Mouse (Mus musculus): ENCODE measurements around the gene Nat8f5. TPM values are rescaled to one million over a fixed set of nuclear protein-coding genes. Genes with fewer than 3 reads are reported as not detected.
"Not testable (repeated sequence)": the region's sequence is repeated elsewhere in the genome, so short reads cannot be mapped to it uniquely, and the experiment has no call there.

The Nat8f5 gene
- polyA plus RNA-seq, 1 experiment from 2014 or later = not detected

- Histone ChIP-seq H3K4me3 (replicated peaks; ENCODE audit: low read depth, low read length) (no peak overlapping the region), H3K36me3 (ENCODE audit: control insufficient read depth, insufficient read depth, low read length) (no peaks in the 10 kb centered on the region), H3K9ac (replicated peaks; ENCODE audit: low read length) (no peak overlapping the region), H3K27me3 (ENCODE audit: control insufficient read depth, insufficient read depth, low read length) (no peaks in the 10 kb centered on the region), H3K27ac (replicated peaks; ENCODE audit: low read depth, low read length) (no peak overlapping the region), H3K4me2 (ENCODE audit: low read length) (no peak overlapping the region), H3K9me3 (ENCODE audit: control insufficient read depth, low read length) (no peaks in the 10 kb centered on the region), H3K4me1 (ENCODE audit: control insufficient read depth, insufficient read depth, low read length) (no peaks in the 10 kb centered on the region)
- ATAC-seq (ENCODE audit: low FRiP score, low TSS enrichment) (no peak), DNase-seq (no peak)
- WGBS = 89% methylated on average over 3 of the region's 3 CpGs
These were observed 41.8 kb upstream of the Nat8f5 start for GRCm38 (mm10) chr6:85862565-85862964.

DNA sequence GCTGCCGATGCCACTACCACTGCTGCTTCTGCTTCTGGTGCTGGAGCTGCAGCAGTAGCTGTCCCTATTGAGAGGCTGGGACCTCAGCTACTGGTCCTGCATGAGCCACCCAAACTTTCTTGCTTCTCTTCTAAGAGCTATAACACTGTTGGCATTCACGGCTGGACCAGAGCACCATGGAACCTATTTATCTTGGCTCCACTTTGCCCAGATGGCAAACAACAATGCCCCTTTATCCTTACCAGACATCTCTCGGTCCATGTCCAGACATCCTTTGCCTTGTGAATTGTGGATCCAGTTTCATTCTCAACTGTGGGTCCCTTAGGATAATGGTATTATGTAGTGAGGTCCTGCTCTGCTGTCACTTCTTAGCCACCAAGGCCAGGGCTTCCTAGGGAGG is 40.5 kb upstream of the Nat8f5 start:
- no peaks in the 10 kb centered on the region for H3K4me1 ChIP-seq (ENCODE audit: control insufficient read depth, insufficient read depth, low read length)
- WGBS = 88% methylated on average over 3 of the region's 3 CpGs
- no peak for ATAC-seq (ENCODE audit: low FRiP score, low TSS enrichment)

DNA sequence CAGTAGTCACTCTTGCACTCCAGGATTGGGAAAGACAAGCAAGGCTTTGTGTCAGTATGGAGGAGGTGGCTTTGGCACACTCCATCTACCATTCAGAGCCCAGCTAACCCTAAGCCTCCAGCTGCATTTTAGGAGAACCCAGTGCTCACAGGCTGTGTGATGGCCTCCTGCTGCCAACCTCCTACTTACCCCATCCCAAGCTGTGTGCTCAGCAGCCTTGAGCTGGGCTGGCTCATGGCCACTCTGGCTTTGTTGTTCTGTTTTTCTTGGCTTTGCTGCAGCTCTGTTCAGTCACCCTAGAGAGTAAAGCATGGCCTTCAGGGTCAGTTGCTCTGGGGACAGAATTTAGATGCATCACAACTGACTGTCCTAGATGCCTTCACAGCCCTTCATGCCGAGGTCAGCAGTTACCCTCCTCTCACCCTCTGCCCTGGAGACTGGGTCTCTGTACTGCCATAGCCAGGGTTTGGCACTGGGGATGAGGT is 35.5 kb upstream of the Nat8f5 start:
- H3K9me3 ChIP-seq (ENCODE audit: control insufficient read depth, low read length) = no peaks in the 10 kb centered on the region
- 75% methylated on average over 1 of the region's 1 CpGs for WGBS
- no peak overlapping the region for H3K4me2 ChIP-seq (ENCODE audit: low read length)
- DNase-seq (peak; percentile 25), ATAC-seq (ENCODE audit: low FRiP score, low TSS enrichment) (peak; percentile 17; the same call in 1 of the 2 replicates)
- no peak overlapping the region for H3K4me3 ChIP-seq (replicated peaks; ENCODE audit: low read depth, low read length)
- no peaks in the 10 kb centered on the region for H3K36me3 ChIP-seq (ENCODE audit: control insufficient read depth, insufficient read depth, low read length)
- no peaks in the 10 kb centered on the region for H3K27me3 ChIP-seq (ENCODE audit: control insufficient read depth, insufficient read depth, low read length)
- H3K9ac ChIP-seq (replicated peaks; ENCODE audit: low read length) = no peak overlapping the region
- no peaks in the 10 kb centered on the region for H3K4me1 ChIP-seq (ENCODE audit: control insufficient read depth, insufficient read depth, low read length)
- H3K27ac ChIP-seq (replicated peaks; ENCODE audit: low read depth, low read length) = no peak overlapping the region

More for the DNA sequence above, 40.5 kb upstream of the Nat8f5 start:
- H3K4me3 ChIP-seq (replicated peaks; ENCODE audit: low read depth, low read length) = no peak overlapping the region
- no peak overlapping the region for H3K27ac ChIP-seq (replicated peaks; ENCODE audit: low read depth, low read length)
- H3K36me3 ChIP-seq (ENCODE audit: control insufficient read depth, insufficient read depth, low read length) = no peaks in the 10 kb centered on the region
- no peak for DNase-seq
- H3K9me3 ChIP-seq (ENCODE audit: control insufficient read depth, low read length) = no peaks in the 10 kb centered on the region
- no peak overlapping the region for H3K9ac ChIP-seq (replicated peaks; ENCODE audit: low read length)
- H3K27me3 ChIP-seq (ENCODE audit: control insufficient read depth, insufficient read depth, low read length) = no peaks in the 10 kb centered on the region
- no peak overlapping the region for H3K4me2 ChIP-seq (ENCODE audit: low read length)

- Histone ChIP-seq H3K27ac (replicated peaks; ENCODE audit: low read depth, low read length) (no peak overlapping the region), H3K4me1 (ENCODE audit: control insufficient read depth, insufficient read depth, low read length) (no peaks in the 10 kb centered on the region), H3K27me3 (ENCODE audit: control insufficient read depth, insufficient read depth, low read length) (no peaks in the 10 kb centered on the region), H3K4me3 (replicated peaks; ENCODE audit: low read depth, low read length) (no peak overlapping the region), H3K4me2 (ENCODE audit: low read length) (no peak overlapping the region), H3K9ac (replicated peaks; ENCODE audit: low read length) (no peak overlapping the region), H3K36me3 (ENCODE audit: control insufficient read depth, insufficient read depth, low read length) (no peaks in the 10 kb centered on the region), H3K9me3 (ENCODE audit: control insufficient read depth, low read length) (no peaks in the 10 kb centered on the region)
- ATAC-seq (ENCODE audit: low FRiP score, low TSS enrichment) (no peak), DNase-seq (no peak)
- WGBS = 85% methylated on average over 3 of the region's 3 CpGs
These were observed 32.7 kb upstream of the Nat8f5 start for GRCm38 (mm10) chr6:85853481-85853880.

DNA sequence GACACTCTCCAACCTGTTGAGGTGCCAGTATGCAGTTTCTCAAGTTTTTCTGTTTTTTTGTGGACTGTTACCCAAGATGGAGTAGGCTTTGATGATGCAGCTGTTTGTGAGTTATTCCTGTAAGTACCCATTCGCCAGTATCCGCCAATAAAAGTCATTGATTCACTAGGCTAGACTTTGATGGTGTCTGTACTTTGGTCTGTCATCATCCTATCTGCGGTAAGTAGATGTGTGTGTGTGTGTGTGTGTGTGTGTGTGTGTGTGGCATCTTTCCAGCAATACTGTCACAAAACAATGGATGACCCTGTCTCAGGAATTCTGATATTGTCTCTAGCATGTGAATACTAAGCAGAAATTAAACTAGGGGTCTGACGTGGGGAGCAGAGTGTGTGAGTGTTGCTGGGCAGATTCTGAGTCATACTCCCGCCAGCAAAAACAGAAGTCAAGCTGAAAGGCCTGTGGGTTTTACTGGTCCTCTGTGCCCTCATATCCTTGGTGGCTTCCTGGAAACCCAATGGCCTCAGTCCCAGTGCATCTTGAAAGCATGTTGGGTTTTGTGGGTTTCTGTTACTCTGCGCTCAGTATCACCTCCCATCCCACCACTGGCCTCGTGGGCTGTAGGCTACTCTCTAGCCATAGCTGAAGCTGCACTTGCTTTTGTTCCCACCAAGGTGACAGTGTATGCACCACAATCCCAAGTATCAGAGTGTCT is 30.4 kb upstream of the Nat8f5 start:
- Histone ChIP-seq H3K9me3 (ENCODE audit: control insufficient read depth, low read length) (no peaks in the 10 kb centered on the region), H3K27me3 (ENCODE audit: control insufficient read depth, insufficient read depth, low read length) (no peaks in the 10 kb centered on the region), H3K4me3 (replicated peaks; ENCODE audit: low read depth, low read length) (no peak overlapping the region), H3K4me1 (ENCODE audit: control insufficient read depth, insufficient read depth, low read length) (no peaks in the 10 kb centered on the region), H3K9ac (replicated peaks; ENCODE audit: low read length) (no peak overlapping the region), H3K36me3 (ENCODE audit: control insufficient read depth, insufficient read depth, low read length) (no peaks in the 10 kb centered on the region), H3K4me2 (ENCODE audit: low read length) (no peak overlapping the region), H3K27ac (replicated peaks; ENCODE audit: low read depth, low read length) (no peak overlapping the region)
- DNase-seq (no peak), ATAC-seq (ENCODE audit: low FRiP score, low TSS enrichment) (no peak)
- 91% methylated on average over 7 of the region's 7 CpGs for WGBS

DNA sequence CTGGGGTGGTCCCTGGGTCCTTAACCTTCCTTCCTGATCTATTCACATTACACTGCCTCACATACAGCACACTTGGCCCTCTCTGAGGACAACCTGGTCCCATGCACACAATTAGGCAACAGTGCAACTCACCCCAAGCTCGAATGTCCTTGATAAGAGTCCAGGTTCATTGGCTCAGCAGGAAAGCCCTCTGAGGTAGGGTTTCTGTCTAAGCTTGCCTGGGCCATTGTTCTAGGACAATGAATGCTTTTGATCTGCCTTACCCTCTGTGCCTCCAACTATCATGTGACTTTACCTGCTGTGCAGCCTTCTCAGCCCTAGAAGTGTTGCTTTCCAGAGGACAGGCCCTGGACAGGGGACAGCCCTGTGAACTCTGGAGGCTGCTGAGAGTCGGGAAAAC is 28.5 kb upstream of the Nat8f5 start:
- Histone ChIP-seq H3K4me3 (replicated peaks; ENCODE audit: low read depth, low read length) (no peak overlapping the region), H3K27ac (replicated peaks; ENCODE audit: low read depth, low read length) (no peak overlapping the region), H3K9me3 (ENCODE audit: control insufficient read depth, low read length) (no peaks in the 10 kb centered on the region), H3K36me3 (ENCODE audit: control insufficient read depth, insufficient read depth, low read length) (no peaks in the 10 kb centered on the region), H3K4me1 (ENCODE audit: control insufficient read depth, insufficient read depth, low read length) (no peaks in the 10 kb centered on the region), H3K27me3 (ENCODE audit: control insufficient read depth, insufficient read depth, low read length) (no peaks in the 10 kb centered on the region), H3K9ac (replicated peaks; ENCODE audit: low read length) (no peak overlapping the region), H3K4me2 (ENCODE audit: low read length) (no peak overlapping the region)
- no peak for ATAC-seq (ENCODE audit: low FRiP score, low TSS enrichment)
- no peak for DNase-seq
- 15% methylated on average over 2 of the region's 2 CpGs for WGBS

DNA sequence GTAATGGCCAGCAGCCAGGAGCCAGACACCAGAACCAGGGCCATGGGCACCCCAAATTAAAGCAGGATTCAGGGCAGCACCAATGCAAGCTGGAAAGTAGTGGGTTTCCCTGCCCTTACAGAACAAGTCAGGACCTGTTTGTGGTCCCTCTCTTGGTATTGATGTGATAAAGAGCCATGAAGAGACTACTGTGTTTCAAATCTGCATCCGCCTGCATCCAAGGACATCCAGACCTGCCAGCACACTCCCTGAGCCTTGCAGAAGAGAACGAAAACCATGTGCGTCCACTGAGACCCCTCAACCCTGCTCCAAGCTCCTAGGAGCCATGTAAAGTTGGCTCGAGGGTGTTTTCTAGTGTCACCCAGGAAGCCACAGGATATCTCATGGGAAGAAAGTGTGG is 27.4 kb upstream of the Nat8f5 start:
- ATAC-seq (ENCODE audit: low FRiP score, low TSS enrichment) (no peak), DNase-seq (no peak)
- Histone ChIP-seq H3K27me3 (ENCODE audit: control insufficient read depth, insufficient read depth, low read length) (no peaks in the 10 kb centered on the region), H3K9ac (replicated peaks; ENCODE audit: low read length) (no peak overlapping the region), H3K36me3 (ENCODE audit: control insufficient read depth, insufficient read depth, low read length) (no peaks in the 10 kb centered on the region), H3K4me2 (ENCODE audit: low read length) (no peak overlapping the region), H3K4me1 (ENCODE audit: control insufficient read depth, insufficient read depth, low read length) (no peaks in the 10 kb centered on the region), H3K9me3 (ENCODE audit: control insufficient read depth, low read length) (no peaks in the 10 kb centered on the region), H3K27ac (replicated peaks; ENCODE audit: low read depth, low read length) (no peak overlapping the region), H3K4me3 (replicated peaks; ENCODE audit: low read depth, low read length) (no peak overlapping the region)
- WGBS = 92% methylated on average over 4 of the region's 4 CpGs

GRCm38 (mm10) chr6:85846921-85847320 is 26.1 kb upstream of the Nat8f5 start:
- no peaks in the 10 kb centered on the region for H3K9me3 ChIP-seq (ENCODE audit: control insufficient read depth, low read length)
- no peaks in the 10 kb centered on the region for H3K4me1 ChIP-seq (ENCODE audit: control insufficient read depth, insufficient read depth, low read length)
- DNase-seq (no peak), ATAC-seq (ENCODE audit: low FRiP score, low TSS enrichment) (no peak)
- no peak overlapping the region for H3K4me3 ChIP-seq (replicated peaks; ENCODE audit: low read depth, low read length)
- no peak overlapping the region for H3K9ac ChIP-seq (replicated peaks; ENCODE audit: low read length)
- no peak overlapping the region for H3K27ac ChIP-seq (replicated peaks; ENCODE audit: low read depth, low read length)
- H3K4me2 ChIP-seq (ENCODE audit: low read length) = no peak overlapping the region
- H3K27me3 ChIP-seq (ENCODE audit: control insufficient read depth, insufficient read depth, low read length) = no peaks in the 10 kb centered on the region
- WGBS = 42% methylated on average over 1 of the region's 1 CpGs
- no peaks in the 10 kb centered on the region for H3K36me3 ChIP-seq (ENCODE audit: control insufficient read depth, insufficient read depth, low read length)

- H3K4me2 ChIP-seq (ENCODE audit: low read length); DNase-seq; ATAC-seq (ENCODE audit: low FRiP score, low TSS enrichment); H3K36me3 ChIP-seq (ENCODE audit: control insufficient read depth, insufficient read depth, low read length); H3K9me3 ChIP-seq (ENCODE audit: control insufficient read depth, low read length); H3K27ac ChIP-seq (replicated peaks; ENCODE audit: low read depth, low read length); H3K4me1 ChIP-seq (ENCODE audit: control insufficient read depth, insufficient read depth, low read length); H3K4me3 ChIP-seq (replicated peaks; ENCODE audit: low read depth, low read length); H3K27me3 ChIP-seq (ENCODE audit: control insufficient read depth, insufficient read depth, low read length); H3K9ac ChIP-seq (replicated peaks; ENCODE audit: low read length): not testable (repeated sequence)
- WGBS = 70% methylated on average over 25 of the region's 25 CpGs
These were observed 23.1 kb upstream of the Nat8f5 start for GRCm38 (mm10) chr6:85843677-85844458.
